Mouse (Mus musculus): ENCODE results near the gene Vopp1.
"Not testable (repeated sequence)": the region's sequence is repeated elsewhere in the genome, so short reads cannot be mapped to it uniquely, and the experiment has no call there.

The Vopp1 gene

GRCm38 (mm10) chr6:57824422-57825258, at the start of gene Vopp1:
Vopp1 (minus strand) TSS chr6:57825159.
- peak; percentile 77 to 80 for DNase-seq

GRCm38 (mm10) chr6:57859043-57860042, 34.4 kb upstream of the Vopp1 start:
- peak; percentile 27 to 46 for DNase-seq

- not testable (repeated sequence) for DNase-seq
Measured at GRCm38 (mm10) chr6:57851177-57851576, 26.2 kb upstream of the Vopp1 start.

- no peak for DNase-seq
Measured at GRCm38 (mm10) chr6:57850286-57850685, 25.3 kb upstream of the Vopp1 start, which contains the start of gene Vmn1r21. Vmn1r21 (minus strand) TSS chr6:57850343.

GRCm38 (mm10) chr6:57839693-57840408, 14.9 kb upstream of the Vopp1 start:
- DNase-seq = no peak

GRCm38 (mm10) chr6:57825259-57825715, 328 bp upstream of the Vopp1 start:
- no peak for DNase-seq

- DNase-seq = peak; percentile 33 to 46
Measured at GRCm38 (mm10) chr6:57823461-57823860, 1.5 kb downstream of the Vopp1 start.

GRCm38 (mm10) chr6:57822648-57823410, 2.1 kb downstream of the Vopp1 start:
- DNase-seq = peak; percentile 9 to 15

GRCm38 (mm10) chr6:57814436-57814940, 10.5 kb downstream of the Vopp1 start:
- DNase-seq = no peak

- no peak for DNase-seq
Measured at GRCm38 (mm10) chr6:57811748-57812730, 12.9 kb downstream of the Vopp1 start.

- no peak for DNase-seq
Measured at GRCm38 (mm10) chr6:57805218-57806069, 19.5 kb downstream of the Vopp1 start.

- DNase-seq = no peak
Measured at GRCm38 (mm10) chr6:57803130-57803529, 21.8 kb downstream of the Vopp1 start.

GRCm38 (mm10) chr6:57798986-57799385, 26.0 kb downstream of the Vopp1 start:
- no peak for DNase-seq

GRCm38 (mm10) chr6:57796853-57797423, 28.0 kb downstream of the Vopp1 start:
- DNase-seq = no peak

GRCm38 (mm10) chr6:57795835-57796234, 29.1 kb downstream of the Vopp1 start:
- peak; percentile 60 to 66 for DNase-seq

GRCm38 (mm10) chr6:57792821-57793220, 32.1 kb downstream of the Vopp1 start:
- DNase-seq = not testable (repeated sequence)

GRCm38 (mm10) chr6:57790542-57790941, 34.4 kb downstream of the Vopp1 start:
- DNase-seq = no peak

GRCm38 (mm10) chr6:57787376-57787775, 37.6 kb downstream of the Vopp1 start:
- no peak for DNase-seq

- no peak for DNase-seq
Measured at GRCm38 (mm10) chr6:57784251-57784650, 40.7 kb downstream of the Vopp1 start.
